Comparison of ENCODE assay signal across 8 mouse cellular contexts in genomic region chr1:170867691-170868105, GRCm38 (mm10). TPM values are rescaled to one million over a fixed set of nuclear protein-coding genes. Genes with fewer than 3 reads are reported as not detected.
DNase-seq lines count a peak whose midpoint lies in the region; ATAC-seq and TF ChIP-seq lines count a peak whose summit lies in the region.

Atf6 (minus strand) TSS chr1:170867771.

- H3K27me3 ChIP-seq in heart, embryonic 12.5 days (replicated peaks): no peaks in the 10 kb centered on the region
- no peaks in the 10 kb centered on the region for H3K27me3 ChIP-seq in kidney, postnatal 0 days (ENCODE audit: insufficient read depth, low read length)
- H3K27me3 ChIP-seq in liver, embryonic 11.5 days (replicated peaks; ENCODE audit: control insufficient read depth, insufficient read depth, low read length): no peaks in the 10 kb centered on the region
- no peaks in the 10 kb centered on the region for H3K27me3 ChIP-seq in stomach, embryonic 14.5 days (ENCODE audit: control insufficient read depth, insufficient read depth, low read length)

- peak within 1 kb of the TSS; percentile 92 for H3K4me2 ChIP-seq in heart, embryonic 12.5 days
- peak within 1 kb of the TSS; percentile 87 for H3K4me2 ChIP-seq in kidney, postnatal 0 days (ENCODE audit: low read length)
- H3K4me2 ChIP-seq in liver, embryonic 11.5 days: peak within 1 kb of the TSS; percentile 77
- peak within 1 kb of the TSS; percentile 66 for H3K4me2 ChIP-seq in stomach, embryonic 14.5 days (replicated peaks; ENCODE audit: low read depth, low read length)

- peak; percentile 93 for ATAC-seq in erythroid progenitor cell, adult 5-6 weeks (replicated peaks; ENCODE audit: low FRiP score, poor library complexity, severe bottlenecking)
- peak; percentile 83 for ATAC-seq in heart, embryonic 12.5 days (ENCODE audit: insufficient number of reproducible peaks, low FRiP score)
- ATAC-seq in kidney, postnatal 0 days (replicated peaks; ENCODE audit: low FRiP score, low read depth): peak; percentile 79
- peak; percentile 75 for ATAC-seq in liver, embryonic 11.5 days (replicated peaks; ENCODE audit: low FRiP score)
- peak; percentile 74 for ATAC-seq in stomach, embryonic 14.5 days (ENCODE audit: insufficient number of reproducible peaks, insufficient read depth, low FRiP score, low read depth)

- peak; percentile 88 for DNase-seq in CD4-positive helper T cell, adult 2 months (ENCODE audit: low read depth, low spot score)
- DNase-seq in brain, embryonic 18.5 days (ENCODE audit: low read depth, low spot score): peak; percentile 78
- DNase-seq in kidney, postnatal 0 days (ENCODE audit: low spot score): peak; percentile 96
- peak; percentile 97 for DNase-seq in liver, embryonic 11.5 days (ENCODE audit: low spot score)
- DNase-seq in naive thymus-derived CD4-positive, alpha-beta T cell, adult 2 months (ENCODE audit: low read depth): peak; percentile 80

- WGBS in heart, embryonic 12.5 days: under 1% methylated on average over 25 of the region's 25 CpGs
- WGBS in kidney, postnatal 0 days: under 1% methylated on average over 25 of the region's 25 CpGs
- WGBS in liver, embryonic 11.5 days: under 1% methylated on average over 25 of the region's 25 CpGs
- WGBS in stomach, embryonic 14.5 days: under 1% methylated on average over 25 of the region's 25 CpGs

- peaks cover 25% of the 10 kb centered on the region for H3K4me1 ChIP-seq in heart, embryonic 12.5 days (replicated peaks)
- H3K4me1 ChIP-seq in kidney, postnatal 0 days (replicated peaks; ENCODE audit: insufficient read depth, low read length): no peaks in the 10 kb centered on the region; the same call in 1 of the 2 replicates
- peaks cover 23% of the 10 kb centered on the region for H3K4me1 ChIP-seq in liver, embryonic 11.5 days (replicated peaks; ENCODE audit: control insufficient read depth, insufficient read depth, low read length)
- H3K4me1 ChIP-seq in stomach, embryonic 14.5 days (ENCODE audit: control insufficient read depth, insufficient read depth, low read length): no peaks in the 10 kb centered on the region

- peak within 1 kb of the TSS; percentile 77 for H3K9ac ChIP-seq in heart, embryonic 12.5 days
- peak within 1 kb of the TSS; percentile 75 for H3K9ac ChIP-seq in kidney, postnatal 0 days (ENCODE audit: low read depth, low read length)
- peak within 1 kb of the TSS; percentile 90 for H3K9ac ChIP-seq in liver, embryonic 11.5 days (ENCODE audit: low read depth, low read length)
- peak within 1 kb of the TSS; percentile 74 for H3K9ac ChIP-seq in stomach, embryonic 14.5 days (replicated peaks; ENCODE audit: low read depth, low read length)

- H3K36me3 ChIP-seq in heart, embryonic 12.5 days: peaks cover 5% of the 10 kb centered on the region
- no peaks in the 10 kb centered on the region for H3K36me3 ChIP-seq in kidney, postnatal 0 days (ENCODE audit: insufficient read depth, low read length)
- H3K36me3 ChIP-seq in liver, embryonic 11.5 days (ENCODE audit: control insufficient read depth, insufficient read depth, low read length): 0 out of 2 replicates have a peak, but pooled peaks cover 2% of the 10 kb centered on the region
- no peaks in the 10 kb centered on the region for H3K36me3 ChIP-seq in stomach, embryonic 14.5 days (ENCODE audit: control insufficient read depth, insufficient read depth, low read length)

- peak within 1 kb of the TSS; percentile 93 for H3K4me3 ChIP-seq in heart, embryonic 12.5 days
- peak within 1 kb of the TSS; percentile 88 for H3K4me3 ChIP-seq in kidney, postnatal 0 days (replicated peaks; ENCODE audit: low read depth, low read length)
- H3K4me3 ChIP-seq in liver, embryonic 11.5 days (ENCODE audit: low read depth, low read length): peak within 1 kb of the TSS; percentile 92
- H3K4me3 ChIP-seq in stomach, embryonic 14.5 days (ENCODE audit: low read depth, low read length): peak within 1 kb of the TSS; percentile 95

- no peak for TF ChIP-seq CTCF in kidney, postnatal 0 days (IDR thresholded peaks at IDR 0.05; ENCODE audit: low read depth)

- peak within 1 kb of the TSS; percentile 90 for H3K27ac ChIP-seq in heart, embryonic 12.5 days (ENCODE audit: poor library complexity, severe bottlenecking)
- H3K27ac ChIP-seq in kidney, postnatal 0 days: peak within 1 kb of the TSS; percentile 78
- peak within 1 kb of the TSS; percentile 82 for H3K27ac ChIP-seq in liver, embryonic 11.5 days (ENCODE audit: low read depth, low read length)
- peak within 1 kb of the TSS; percentile 82 for H3K27ac ChIP-seq in stomach, embryonic 14.5 days (ENCODE audit: low read length)

- H3K9me3 ChIP-seq in heart, embryonic 12.5 days (replicated peaks): no peaks in the 10 kb centered on the region
- no peaks in the 10 kb centered on the region for H3K9me3 ChIP-seq in kidney, postnatal 0 days (replicated peaks; ENCODE audit: low read length)
- H3K9me3 ChIP-seq in liver, embryonic 11.5 days (ENCODE audit: control insufficient read depth, low read length): no peaks in the 10 kb centered on the region
- H3K9me3 ChIP-seq in stomach, embryonic 14.5 days (ENCODE audit: control insufficient read depth, low read depth, low read length): no peaks in the 10 kb centered on the region

RNA-seq across cellular contexts. Expression of gene Atf6, which starts in this region (rescaled TPM):
- 23.1 and 26.4 TPM in 2 replicates for total RNA-seq in erythroid progenitor cell, adult 5-6 weeks (2015; ENCODE audit: low replicate concordance)
- 27.2 and 29.6 TPM in 2 replicates for total RNA-seq in erythroid progenitor cell, adult 5-6 weeks (2017; ENCODE audit: low replicate concordance)
- polyA plus RNA-seq in heart, embryonic 12.5 days (2016; fragmentation: Nextera tagmentation; extraction: Ambion mirVana): 15.0 and 16.7 TPM in 2 replicates
- polyA plus RNA-seq in kidney, postnatal 0 days (2015; fragmentation: Nextera tagmentation; extraction: Ambion mirVana): 8.6 and 8.9 TPM in 2 replicates
- polyA plus RNA-seq in liver, embryonic 11.5 days (2014; fragmentation: Nextera tagmentation; extraction: Ambion mirVana): 11.5 and 12.4 TPM in 2 replicates
- 10.8 and 11.8 TPM in 2 replicates for polyA plus RNA-seq in stomach, embryonic 14.5 days (2014; fragmentation: Nextera tagmentation; extraction: Ambion mirVana)

Comparison
In these comparisons a context has a peak if more than half of its experiments do, and no peak if none do; other contexts are left out.
1. Peak in every context shown above with its lines: DNase-seq, ATAC-seq, H3K4me3 ChIP-seq and H3K27ac ChIP-seq.